Mouse (Mus musculus): ENCODE measurements around the gene Ube2d3.

DNA sequence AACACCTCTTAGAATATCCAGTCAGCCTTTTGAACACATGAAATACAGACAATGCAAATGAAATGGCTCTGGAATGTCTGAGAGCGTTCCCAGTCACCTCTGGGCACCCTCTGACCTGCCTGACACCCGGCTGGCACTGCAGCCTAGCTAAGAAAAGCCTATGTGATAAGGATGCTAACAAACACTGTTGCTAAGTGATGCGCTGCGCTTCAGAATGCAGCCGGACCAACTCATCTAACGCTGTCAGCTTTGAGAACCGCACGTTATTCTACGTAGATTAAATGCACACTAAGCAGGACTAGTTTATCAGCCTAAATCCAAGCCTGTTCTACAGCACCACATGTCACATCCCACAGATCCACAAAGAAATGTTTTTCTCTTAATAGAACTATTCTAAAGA is 26.1 kb upstream of the Ube2d3 start:
- TF ChIP-seq CTCF (IDR thresholded peaks at IDR 0.05; ENCODE audit: low read depth) = no peak
- no peak for TF ChIP-seq EP300 (IDR thresholded peaks at IDR 0.05; ENCODE audit: low read depth)

Data from liver, postnatal 0 days (tissue).